Mouse (Mus musculus): ENCODE data around the gene Ces3b.

- TF ChIP-seq CTCF (conservative IDR thresholded peaks at IDR 0.05; ENCODE audit: insufficient read depth, insufficient read length, low read depth, low read length), result no peak
- TF ChIP-seq POLR2A (IDR thresholded peaks at IDR 0.05; ENCODE audit: low read depth, low read length), result no peak
These were observed 27.3 kb upstream of the Ces3b start for GRCm38 (mm10) chr8:105056211-105056610.
